Mouse (Mus musculus) gastrocnemius, postnatal 14 days (tissue): ENCODE data around the gene Cxcr6. TPM values are rescaled to one million over a fixed set of nuclear protein-coding genes. Genes with fewer than 3 reads are reported as not detected.

ENCODE experiments used
- DNase-seq: peaks from one replicate; pipeline ENCODE4 v3.0.0; 2021; ENCODE audit warnings: mixed read lengths
- intact Hi-C: fragments of 180-260 bp; cut with DNase I; formaldehyde crosslinking; loops from one replicate; pipeline ENCODE4 v1.15.1; 2025; ENCODE audit warnings: low total_unique reads
- total RNA-seq, 2 experiments: library from RNA; stranded (reverse); gene quantifications; 2 replicates each; pipeline ENCODE4 v1.2.3; 2021

The Cxcr6 gene
- total RNA-seq, 2 experiments from 2014 or later = 0.21 TPM; not detected in 1

GRCm38 (mm10) chr9:123815444-123815843 is 9.2 kb downstream of the Cxcr6 start:
- intact Hi-C loops = no loop called here
- DNase-seq = no peak

- intact Hi-C loops = no loop called here
- DNase-seq = no peak
These were observed 9.7 kb downstream of the Cxcr6 start for GRCm38 (mm10) chr9:123815996-123816395.

GRCm38 (mm10) chr9:123818601-123819000 is 12.3 kb downstream of the Cxcr6 start:
- intact Hi-C loops = no loop called here
- no peak for DNase-seq

GRCm38 (mm10) chr9:123826631-123827030 is 20.4 kb downstream of the Cxcr6 start:
- no peak for DNase-seq

GRCm38 (mm10) chr9:123828916-123829315 is 22.6 kb downstream of the Cxcr6 start:
- intact Hi-C loops = no loop called here
- peak; percentile 27 for DNase-seq

More at GRCm38 (mm10) chr9:123826631-123827030, 20.4 kb downstream of the Cxcr6 start:
- intact Hi-C loops = no loop called here

- DNase-seq = no peak
- intact Hi-C loops = no loop called here
These were observed 29.6 kb downstream of the Cxcr6 start for GRCm38 (mm10) chr9:123835851-123836250.

- no peak for DNase-seq
- intact Hi-C loops = no loop called here
These were observed 34.0 kb downstream of the Cxcr6 start for GRCm38 (mm10) chr9:123840243-123840642.

GRCm38 (mm10) chr9:123844468-123844867 is 38.2 kb downstream of the Cxcr6 start:
- intact Hi-C loops = no loop called here
- DNase-seq = no peak

GRCm38 (mm10) chr9:123845120-123845519 is 38.8 kb downstream of the Cxcr6 start:
- intact Hi-C loops = no loop called here
- peak; percentile 24 for DNase-seq

GRCm38 (mm10) chr9:123846490-123846889 is 40.2 kb downstream of the Cxcr6 start:
- no peak for DNase-seq

GRCm38 (mm10) chr9:123849976-123850695 is 43.9 kb downstream of the Cxcr6 start:
- intact Hi-C loops = no loop called here
- no peak for DNase-seq

More at GRCm38 (mm10) chr9:123846490-123846889, 40.2 kb downstream of the Cxcr6 start:
- intact Hi-C loops = no loop called here

GRCm38 (mm10) chr9:123850705-123851061 is 44.4 kb downstream of the Cxcr6 start:
- intact Hi-C loops = no loop called here
- peak; percentile 23 for DNase-seq

- intact Hi-C loops = no loop called here
- peak; percentile 79 for DNase-seq
These were observed 44.9 kb downstream of the Cxcr6 start for GRCm38 (mm10) chr9:123851062-123851712.

GRCm38 (mm10) chr9:123851713-123852448 is 45.6 kb downstream of the Cxcr6 start, which contains the start of gene Fyco1:
Fyco1 (minus strand) TSS chr9:123851899.
- peak; percentile 93 for DNase-seq
- intact Hi-C loops = no loop called here

- intact Hi-C loops = no loop called here
- DNase-seq = no peak
These were observed 46.4 kb downstream of the Cxcr6 start for GRCm38 (mm10) chr9:123852449-123853390.

- no peak for DNase-seq
- intact Hi-C loops = no loop called here
These were observed 50.6 kb downstream of the Cxcr6 start for GRCm38 (mm10) chr9:123856836-123857235.
